1 mouse cellular context compared by ENCODE assay signal in genomic region chr1:172311248-172311906, GRCm38 (mm10).
TF ChIP-seq lines count a peak whose summit lies in the region.

No protein-coding gene starts in this region.

TF ChIP-seq in myocyte, 11 proteins besides CTCF, POLR2A, EP300 and RAD21:
- TF ChIP-seq CEBPB (IDR thresholded peaks at IDR 0.05; ENCODE audit: insufficient read depth, poor library complexity, severe bottlenecking) (no peak), REST (IDR thresholded peaks at IDR 0.05; ENCODE audit: insufficient read depth, insufficient read length) (no peak), MYOG (IDR thresholded peaks at IDR 0.05; ENCODE audit: control insufficient read depth in 1 of 3, insufficient read depth in 1 of 3, insufficient read length in 2 of 3, low read depth in 2 of 3) (no peak), USF1 (IDR thresholded peaks at IDR 0.05; ENCODE audit: low read depth) (no peak), POLR2AphosphoS2 (IDR thresholded peaks at IDR 0.05; ENCODE audit: insufficient read length, low read depth) (no peak), TCF12 (IDR thresholded peaks at IDR 0.05; ENCODE audit: insufficient read depth, poor library complexity, severe bottlenecking) (no peak), TCF3 (IDR thresholded peaks at IDR 0.05; ENCODE audit: insufficient read length, low read depth) (no peak), MYOD1 (IDR thresholded peaks at IDR 0.05; ENCODE audit: control insufficient read depth in 1 of 3, insufficient read length in 2 of 3, low read depth in 2 of 3) (no peak), SRF (IDR thresholded peaks at IDR 0.05; ENCODE audit: control insufficient read depth, insufficient read length, low read depth) (no peak), MAX (IDR thresholded peaks at IDR 0.05; ENCODE audit: low read depth) (no peak), E2F4 (IDR thresholded peaks at IDR 0.05; ENCODE audit: insufficient read depth) (no peak)
